Mouse (Mus musculus): ENCODE measurements at regions not wholly inside any gene's neighbourhood (a gene's known extent, or its start where the extent isn't known, plus 50 kb on each side); places are given as distances from the start of the nearest gene placed in this dataset.
"Not testable (repeated sequence)": the region's sequence is repeated elsewhere in the genome, so short reads cannot be mapped to it uniquely, and the experiment has no call there.

DNA sequence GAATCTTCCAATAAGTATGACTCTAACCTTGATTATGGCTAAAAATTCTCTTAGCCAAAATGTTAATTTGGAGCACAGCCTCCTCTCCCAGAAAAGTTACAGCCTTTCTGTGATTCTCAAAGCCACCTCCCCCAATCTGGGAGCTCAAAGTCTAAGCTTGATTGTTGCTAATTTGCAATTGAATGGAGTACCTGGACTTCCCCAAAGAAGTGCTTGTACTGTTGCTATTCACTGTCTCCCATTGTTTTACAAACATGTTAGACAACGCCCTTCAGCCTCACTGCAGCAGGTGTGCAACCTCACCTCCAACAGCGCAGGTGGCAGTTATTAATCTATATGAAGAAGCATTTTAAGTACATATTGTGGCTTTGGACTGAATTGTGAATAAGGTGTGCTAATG is 50.0 kb upstream of the Prl4a1 start:
- TF ChIP-seq CTCF, EP300 (IDR thresholded peaks at IDR 0.05; ENCODE audit: low read depth): not testable (repeated sequence)
